Mouse (Mus musculus) T-helper 2 cell (primary cell): ENCODE data around the gene Ly6g6d.

Experiments
- in situ Hi-C: fragments of 300-600 bp; cut with MboI, MseI; formaldehyde crosslinking; loops from one replicate; pipeline ENCODE4 v1.15.1; 2025; ENCODE audit warnings: high pct_unique_total_duplicates

The Ly6g6d gene

DNA sequence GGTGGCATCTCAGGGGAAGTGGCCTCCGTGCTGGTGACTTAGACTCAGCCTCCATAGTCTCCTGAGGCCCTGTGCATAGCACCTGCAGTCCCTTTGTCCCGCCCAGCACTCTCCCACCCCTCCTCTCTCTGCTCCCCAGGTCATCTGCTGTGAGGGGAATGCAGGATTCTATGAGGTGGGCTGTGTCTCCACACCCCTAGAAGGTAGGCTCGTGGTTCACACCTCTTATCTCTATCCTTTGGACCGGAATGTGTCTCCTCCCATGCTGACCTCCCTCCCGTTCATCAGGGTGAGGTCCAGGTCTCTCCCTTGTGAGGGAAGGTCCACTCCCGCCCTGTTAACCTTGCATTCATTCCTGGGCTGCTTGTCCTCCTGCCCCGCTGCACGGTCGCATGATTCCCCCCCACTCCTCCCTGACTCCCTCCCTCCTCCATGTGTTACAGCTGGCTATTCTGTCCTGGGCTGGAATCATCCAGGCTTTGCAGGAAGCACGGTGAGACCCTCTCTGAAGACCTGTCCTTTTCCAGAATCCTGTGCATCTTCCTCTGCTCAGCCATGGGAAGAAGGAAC is 22.4 kb upstream of the Ly6g6d start:
- in situ Hi-C loops, result loop anchor here (5.0 kb wide), 1 partner anchor 68 kb away; no protein-coding TSS in a partner anchor

DNA sequence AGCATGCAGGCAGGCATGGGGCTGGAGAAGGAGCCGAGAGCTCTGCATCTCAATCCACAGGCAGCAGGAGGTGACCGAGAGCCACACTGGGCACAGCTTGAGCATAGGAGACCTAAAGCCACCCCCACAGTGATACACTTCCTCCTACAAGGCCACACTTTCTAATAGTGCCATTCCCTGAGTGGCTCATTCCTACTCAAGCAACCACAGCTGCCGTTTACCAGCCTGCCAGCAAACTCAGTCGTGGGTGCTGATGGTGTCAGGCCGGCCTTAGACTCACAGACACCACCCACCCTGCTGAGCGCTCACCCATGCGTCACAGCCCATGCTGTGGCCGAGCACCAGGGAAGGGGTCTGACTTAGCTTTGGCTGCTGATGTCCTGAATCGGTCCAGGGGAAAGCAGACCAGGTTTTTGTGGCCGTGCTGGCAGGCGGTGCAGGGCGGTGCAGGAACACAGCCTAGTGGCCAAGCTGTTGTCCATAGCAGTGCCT is 19.3 kb upstream of the Ly6g6d start:
- in situ Hi-C loops, result no loop called here

DNA sequence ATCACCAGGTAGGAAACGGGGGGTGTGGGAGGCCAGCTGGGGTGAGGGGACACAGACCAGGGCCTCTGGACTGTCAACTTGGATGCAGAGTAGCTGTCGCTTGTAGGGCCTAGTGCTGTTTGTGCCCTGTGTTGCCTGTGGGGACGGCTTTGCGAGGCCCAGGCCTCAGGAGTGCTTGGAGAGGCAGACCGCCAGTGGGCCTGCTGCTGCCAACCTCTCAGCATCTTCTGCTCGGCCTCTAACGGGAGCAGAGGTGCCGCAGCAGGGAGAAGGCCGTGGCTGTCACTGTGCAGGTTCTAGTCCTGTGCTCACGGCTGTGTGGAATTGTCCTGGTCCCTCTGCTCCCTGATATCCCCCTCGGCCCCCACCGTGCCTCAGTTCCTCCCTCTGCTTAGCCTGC is 18.7 kb upstream of the Ly6g6d start:
- in situ Hi-C loops, result no loop called here

DNA sequence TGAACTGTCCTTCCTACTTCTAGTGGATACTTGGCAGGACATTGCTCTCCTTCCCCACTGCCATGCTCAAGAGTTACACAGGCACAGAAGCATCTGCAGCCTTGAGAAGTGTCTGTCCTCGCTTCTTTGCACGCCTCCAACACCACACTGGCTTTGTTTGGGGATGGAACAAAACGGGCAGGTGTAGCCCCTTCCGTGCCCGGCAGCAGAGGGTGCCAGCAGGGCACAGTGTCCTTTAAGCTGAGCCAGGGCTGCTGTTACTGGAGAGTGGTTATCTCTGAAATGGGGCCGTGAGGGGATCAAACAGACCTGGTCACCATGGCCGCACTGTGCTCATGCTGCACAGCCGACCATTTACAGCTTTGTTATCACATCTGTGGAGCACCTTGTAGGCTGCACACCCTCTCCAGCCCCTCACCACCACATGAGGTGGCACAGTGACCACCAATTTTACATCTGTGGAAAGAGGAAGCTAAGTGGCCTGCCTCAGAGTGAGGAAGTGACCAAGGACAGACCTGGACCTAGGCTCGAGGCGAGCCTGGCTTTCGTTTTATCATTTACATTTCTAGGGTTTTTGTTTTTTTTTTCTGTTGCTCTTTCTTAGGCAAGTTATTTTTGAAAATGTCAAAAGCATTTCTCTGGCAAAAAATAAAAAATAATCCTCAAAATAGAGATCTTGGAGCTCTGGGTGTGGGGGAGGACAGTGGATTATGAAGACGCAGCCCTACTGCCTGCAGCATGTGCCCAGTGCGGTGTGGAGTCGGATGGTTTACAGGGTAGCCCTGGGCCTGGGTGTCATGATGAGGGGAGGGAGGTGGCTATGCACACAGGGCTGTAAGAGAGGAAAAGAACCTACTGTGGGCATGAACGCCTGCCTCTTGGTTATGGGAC is 16.9 kb upstream of the Ly6g6d start:
- in situ Hi-C loops, result no loop called here

DNA sequence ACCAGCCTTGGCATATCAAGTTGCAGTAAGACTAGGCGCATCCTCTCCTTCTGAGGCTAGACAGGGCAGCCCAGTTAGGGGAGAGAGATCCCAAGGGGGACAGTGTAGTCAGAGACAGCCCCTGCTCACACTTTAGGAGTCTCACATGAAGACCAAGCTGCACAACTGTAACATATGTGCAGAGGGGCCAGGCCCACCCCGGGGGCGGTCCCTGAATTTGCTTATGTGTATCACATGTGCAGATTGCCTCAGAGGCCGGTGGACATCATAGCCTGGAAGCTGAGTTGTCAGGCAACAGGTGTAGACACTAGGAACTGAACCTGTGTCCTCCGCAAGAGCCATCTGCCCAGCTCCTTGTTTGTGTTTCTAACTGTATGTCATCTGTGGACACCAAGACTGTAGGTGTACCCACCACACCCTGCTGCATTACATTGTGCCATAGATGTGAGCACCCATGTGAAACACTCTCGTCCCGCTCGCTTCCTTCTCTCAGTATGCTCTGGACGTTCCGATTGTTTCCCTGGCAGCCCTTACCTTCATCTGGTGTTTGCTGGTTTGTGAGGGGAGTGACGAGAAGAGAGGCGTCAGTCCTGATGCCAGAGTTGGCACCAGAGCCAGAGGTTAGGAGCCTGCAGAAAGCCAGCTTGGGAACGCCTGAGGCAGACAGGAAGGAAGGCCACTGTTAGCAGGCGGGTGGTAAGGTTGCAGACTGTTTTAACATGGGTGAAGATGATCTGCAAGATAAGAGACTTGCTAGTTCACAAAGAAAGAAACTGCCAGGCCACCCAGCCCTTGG is 14.7 kb upstream of the Ly6g6d start:
- in situ Hi-C loops, result no loop called here

DNA sequence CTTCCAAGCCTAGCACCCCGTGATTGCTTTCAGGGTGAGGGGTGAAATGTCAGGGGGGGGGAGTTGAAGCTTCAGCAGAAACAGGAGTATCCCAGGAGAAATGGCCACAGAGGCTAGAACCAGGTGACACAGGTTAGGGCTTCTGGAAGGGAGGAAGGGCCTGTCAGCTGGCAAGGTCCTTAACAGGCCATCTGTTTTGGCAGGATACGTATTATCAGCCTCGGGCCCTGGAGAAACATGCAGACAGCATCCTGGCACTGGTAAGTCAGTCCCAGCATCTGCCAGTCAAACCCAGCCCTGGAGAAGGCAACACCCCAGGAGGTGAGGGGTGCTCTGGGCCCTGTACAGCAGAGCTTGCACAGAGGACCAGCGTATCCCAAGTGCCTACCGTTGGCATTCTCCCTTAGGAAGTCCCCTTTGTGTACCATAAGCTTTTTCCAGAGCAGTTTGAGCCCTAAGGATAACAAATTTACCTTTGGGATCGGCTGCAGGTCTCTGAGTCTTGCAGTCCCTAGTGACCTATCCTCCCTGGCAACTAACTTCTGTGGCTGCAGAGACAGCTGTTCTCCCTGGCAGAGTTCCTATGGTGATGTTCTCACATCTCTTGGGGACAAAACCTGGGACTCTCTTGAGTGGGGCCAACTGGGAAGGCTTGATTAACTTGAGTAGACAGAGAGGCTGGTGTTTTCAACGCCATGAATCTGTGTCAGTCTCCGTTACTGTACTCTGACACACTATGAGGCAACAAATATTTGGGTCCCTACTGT is 12.5 kb upstream of the Ly6g6d start:
- in situ Hi-C loops, result no loop called here

DNA sequence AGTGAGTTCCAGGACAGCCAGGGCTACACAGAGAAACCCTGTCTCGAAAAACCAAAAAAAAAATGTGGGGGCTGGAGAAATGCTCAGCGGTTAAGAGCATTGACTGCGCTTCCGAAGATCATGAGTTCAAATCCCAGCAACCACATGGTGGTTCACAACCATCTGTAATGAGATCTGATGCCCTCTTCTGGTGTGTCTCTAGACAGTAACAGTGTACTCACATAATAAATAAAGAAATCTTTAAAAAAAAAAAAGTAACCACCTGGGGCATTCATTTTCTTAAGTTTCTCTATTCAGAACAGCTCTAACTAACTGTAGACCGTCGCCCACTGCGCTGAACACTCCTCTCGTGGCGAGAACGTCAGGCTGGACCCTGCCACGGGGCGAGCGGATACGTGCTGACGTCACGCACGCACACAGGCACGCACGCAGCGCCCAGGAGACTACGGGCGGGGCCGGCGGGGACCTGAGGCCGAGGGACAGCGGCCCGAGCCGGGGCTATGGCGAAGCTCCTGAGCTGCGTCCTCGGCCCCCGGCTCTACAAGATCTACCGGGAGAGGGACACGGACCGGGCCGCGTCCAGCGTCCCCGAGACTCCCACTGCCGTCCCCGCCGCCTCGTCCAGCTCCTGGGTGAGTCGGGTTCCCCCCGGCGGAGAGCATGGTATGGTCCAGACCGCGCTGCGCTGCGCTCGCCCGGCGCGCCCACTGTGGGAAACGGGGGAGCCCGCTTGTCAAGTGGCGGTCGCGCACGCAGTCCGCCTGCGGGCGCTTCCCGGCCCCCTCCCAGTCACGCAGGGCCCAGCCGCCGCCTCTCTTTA is 11.2 kb upstream of the Ly6g6d start, which contains the start of gene Abhd16a:
Abhd16a (plus strand) TSS at position 439 of the 820 bp plus-strand sequence.
- in situ Hi-C loops, result no loop called here

DNA sequence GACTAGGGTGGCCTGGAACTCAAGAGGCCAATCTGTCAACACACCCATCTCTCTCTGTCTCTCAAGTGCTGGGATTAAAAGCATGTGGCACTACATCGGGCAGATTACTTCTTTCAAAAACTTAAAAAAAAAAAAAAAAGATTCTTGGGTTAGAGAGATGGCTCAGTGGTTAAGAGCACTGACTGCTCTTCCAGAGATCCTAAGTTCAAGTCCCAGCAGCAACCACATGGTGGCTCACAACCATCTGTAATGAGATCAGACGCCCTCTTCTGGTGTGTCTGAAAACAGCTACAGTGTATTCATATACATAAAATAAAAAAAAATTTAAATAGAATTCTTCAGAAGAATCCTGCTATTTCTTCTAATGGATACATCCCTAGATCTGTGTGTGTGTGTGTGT is 10.3 kb upstream of the Ly6g6d start:
- in situ Hi-C loops, result no loop called here

DNA sequence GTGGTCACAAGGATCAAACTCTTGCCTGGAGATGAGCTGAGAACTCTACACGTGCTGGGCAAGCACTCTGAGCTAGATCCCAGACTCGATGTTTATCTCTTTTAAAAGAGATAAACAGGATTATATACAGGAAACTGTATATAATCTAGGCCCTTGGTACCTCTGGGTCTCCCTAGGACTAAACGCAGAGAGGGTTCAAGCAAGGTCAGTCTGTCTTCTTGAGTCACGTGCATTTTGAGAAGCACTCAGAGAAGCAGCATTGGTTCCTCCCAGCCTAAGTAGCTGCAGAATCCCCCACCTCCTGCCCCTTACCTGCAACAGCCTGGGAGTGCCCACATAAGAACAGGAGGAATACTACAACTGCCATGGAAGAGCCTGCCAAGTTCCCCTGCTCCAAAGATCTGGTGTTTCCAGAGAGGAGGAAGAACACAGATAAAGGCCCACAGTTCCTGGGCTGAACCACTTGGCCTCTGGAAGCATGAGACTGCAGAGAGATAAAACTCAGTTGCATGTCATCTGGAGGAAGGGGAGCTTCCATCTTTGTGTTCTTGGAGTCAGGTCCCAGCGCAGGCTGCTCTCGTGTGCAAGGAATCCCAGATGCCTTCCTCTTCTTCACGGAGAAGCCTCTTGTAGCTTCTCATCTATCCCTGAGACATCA is 7.5 kb upstream of the Ly6g6d start, which contains the start of gene Ly6g6f:
Ly6g6f (minus strand) TSS at position 403 of the 658 bp plus-strand sequence.
- in situ Hi-C loops, result no loop called here

DNA sequence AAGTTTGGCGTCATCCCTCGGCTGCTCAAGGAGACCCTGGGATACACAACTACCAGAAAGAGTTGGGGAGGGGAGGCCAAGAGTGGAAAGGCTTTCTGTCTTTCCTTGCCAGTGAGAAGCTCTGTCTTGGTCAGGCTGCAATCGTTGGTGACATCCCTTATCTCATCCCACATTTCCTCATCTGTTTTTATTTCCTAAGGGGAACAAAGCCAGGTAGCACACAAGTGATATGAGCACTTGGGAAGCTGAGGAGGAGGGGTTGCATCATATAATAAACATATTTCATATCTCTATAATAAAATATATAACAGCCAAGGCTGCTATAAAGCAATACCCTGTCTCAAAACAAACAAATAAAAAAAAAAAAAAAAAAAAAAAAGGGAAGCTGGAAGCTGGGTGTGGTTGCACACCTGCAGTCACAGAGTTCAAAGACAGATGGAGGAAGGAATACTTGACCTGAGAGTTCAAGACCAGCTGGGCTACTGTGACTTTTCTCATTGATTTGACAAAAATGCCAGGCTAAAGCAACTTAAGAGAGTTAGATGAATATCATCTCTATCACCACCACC is 6.1 kb upstream of the Ly6g6d start:
- in situ Hi-C loops, result no loop called here

DNA sequence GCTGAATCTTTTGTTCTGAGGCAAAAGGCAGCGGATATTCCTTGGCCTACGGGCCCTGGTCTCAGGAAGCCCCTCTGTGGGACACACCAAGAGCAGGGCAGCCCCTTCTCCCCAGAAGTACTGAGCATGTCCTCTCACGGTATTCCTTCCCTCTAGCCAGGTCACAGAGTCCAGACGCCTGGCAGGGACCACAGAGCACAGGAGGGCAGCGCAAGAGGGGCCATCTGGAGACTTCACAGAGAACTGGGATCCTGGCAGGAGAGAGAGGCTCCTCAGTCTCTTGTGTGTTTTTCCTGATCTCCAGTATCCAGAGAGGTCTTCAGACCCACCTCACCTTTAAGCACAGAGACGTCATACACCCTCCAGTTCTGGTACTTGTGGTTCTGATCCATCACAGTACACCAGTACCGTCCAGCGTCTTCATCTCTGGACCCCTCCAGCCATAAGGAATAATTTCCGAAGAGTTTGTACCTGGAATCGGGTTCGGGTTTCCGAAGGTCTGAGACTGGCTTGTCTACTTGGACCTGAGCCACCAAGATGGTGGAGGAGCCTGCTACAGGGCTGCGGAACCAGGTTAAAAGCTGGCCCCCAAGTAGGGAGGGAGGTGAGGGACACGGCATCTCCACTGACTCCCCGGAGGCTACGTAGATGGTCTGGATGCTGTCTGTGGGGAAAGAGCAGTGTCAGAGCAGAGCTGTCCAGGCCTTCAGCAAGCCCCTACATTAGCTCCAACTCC is 5.1 kb upstream of the Ly6g6d start:
- in situ Hi-C loops, result no loop called here

DNA sequence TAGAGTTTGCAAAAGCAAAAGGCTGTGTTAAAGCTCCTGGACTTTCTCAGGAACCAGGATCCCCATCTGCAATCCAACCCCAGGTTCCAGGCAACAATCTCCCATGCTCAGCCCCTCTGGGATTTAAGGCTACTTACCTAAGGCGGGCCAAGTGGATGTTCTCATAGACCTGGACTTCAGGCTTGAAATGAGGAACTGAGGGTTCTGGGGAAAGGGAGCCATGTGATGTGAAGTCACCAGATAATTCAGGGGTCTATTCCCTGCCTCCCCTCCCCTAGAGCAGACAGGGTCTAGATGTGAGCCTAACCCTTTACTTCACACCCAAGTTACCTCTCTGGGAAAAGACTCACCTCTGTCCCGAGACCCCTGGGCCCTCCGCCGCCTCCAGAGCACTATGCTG is 2.8 kb upstream of the Ly6g6d start:
- in situ Hi-C loops, result no loop called here

DNA sequence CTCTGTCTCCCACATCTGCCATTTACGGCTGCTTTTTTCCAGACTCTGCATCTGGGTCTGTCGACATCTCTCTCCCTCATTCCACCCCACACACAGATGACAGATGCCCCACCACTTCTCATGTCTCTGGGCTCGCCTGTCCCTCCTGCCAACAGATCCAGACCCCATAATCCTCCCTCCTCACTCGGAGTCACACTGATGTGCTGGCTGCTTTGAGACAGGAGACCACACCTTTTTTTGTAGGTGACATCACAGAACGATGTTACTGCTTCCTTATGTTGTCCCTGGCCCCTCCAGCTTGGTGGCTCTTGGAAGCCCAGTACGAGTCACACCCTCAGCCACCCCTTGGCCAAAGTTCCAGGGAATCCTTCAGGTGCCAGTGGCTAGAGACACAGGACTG is 2.4 kb upstream of the Ly6g6d start:
- in situ Hi-C loops, result no loop called here

DNA sequence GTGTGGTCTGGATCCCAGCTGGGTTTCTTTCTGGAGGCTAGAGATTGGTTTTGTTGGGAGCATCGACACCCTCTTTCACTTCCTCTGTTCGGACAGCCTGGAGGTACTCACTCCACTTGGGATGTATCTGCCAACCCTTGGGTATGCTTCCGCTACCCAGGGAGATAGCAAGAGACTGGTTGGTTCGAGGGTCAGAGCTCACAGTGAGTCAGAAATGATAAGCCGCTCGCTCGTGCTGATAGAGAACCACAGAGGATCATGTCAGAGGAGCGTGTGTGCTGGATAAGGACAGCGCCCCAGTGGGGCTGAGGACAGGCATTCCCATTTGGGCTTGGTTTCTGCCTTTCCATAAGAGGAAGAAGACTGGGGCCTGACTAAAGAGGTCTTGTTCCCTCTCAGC is 1.9 kb upstream of the Ly6g6d start:
- in situ Hi-C loops, result no loop called here

DNA sequence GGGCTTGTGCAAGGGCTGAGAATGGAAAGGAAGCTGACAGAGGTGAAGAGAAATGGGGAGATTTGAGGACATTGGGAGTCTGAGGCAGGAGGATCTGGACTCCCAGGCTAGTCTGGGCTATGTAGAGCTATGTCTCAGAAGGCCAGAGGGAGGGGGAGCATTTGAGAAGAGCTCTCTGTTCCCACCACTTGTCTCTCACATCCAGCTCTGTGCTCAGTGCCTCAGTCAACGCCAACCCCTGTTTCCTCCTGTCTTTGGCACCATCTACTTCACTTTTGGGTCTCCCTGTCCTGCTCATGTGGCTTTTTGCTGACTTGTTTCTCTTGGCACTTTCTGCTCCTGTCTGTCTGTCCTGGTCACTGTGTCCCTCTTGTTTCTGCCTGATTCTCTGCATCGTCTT is 580 bp downstream of the Ly6g6d start:
- in situ Hi-C loops, result no loop called here

DNA sequence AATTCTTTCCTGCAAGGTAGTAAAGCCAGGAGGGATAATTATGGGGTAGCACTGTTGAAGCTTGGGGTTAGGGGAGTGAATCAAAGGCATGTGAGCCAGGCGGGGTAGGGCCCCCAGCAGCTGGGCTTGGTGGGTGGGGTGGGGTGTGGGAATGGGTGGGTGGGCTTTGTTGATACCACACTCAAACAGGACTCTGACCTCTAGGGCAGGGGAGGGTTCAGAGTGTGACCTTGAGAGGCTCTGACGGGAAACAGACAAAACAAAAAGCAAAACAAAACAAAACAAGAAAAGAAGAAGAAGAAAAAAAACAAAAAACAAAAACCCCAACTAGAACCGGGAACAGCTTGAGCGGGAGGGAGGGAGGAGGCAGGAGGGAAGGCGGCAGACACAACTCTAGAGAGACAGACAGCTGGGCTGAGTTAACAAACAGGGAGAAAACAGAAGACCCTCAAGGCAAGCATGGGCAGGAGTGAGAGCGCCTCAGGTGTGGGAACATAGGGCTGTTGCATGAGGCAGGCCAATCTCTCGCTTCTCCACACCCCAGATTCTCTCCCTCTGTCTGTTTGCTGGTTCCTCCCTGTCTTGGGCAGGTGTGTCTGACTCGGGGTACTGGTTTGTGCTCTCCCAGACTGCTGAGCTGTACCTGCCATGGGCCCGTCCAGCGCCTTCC is 1.2 kb downstream of the Ly6g6d start, which contains the start of gene Ly6g6e:
Ly6g6e (plus strand) TSS at position 396 of the 670 bp plus-strand sequence.
- in situ Hi-C loops, result no loop called here

DNA sequence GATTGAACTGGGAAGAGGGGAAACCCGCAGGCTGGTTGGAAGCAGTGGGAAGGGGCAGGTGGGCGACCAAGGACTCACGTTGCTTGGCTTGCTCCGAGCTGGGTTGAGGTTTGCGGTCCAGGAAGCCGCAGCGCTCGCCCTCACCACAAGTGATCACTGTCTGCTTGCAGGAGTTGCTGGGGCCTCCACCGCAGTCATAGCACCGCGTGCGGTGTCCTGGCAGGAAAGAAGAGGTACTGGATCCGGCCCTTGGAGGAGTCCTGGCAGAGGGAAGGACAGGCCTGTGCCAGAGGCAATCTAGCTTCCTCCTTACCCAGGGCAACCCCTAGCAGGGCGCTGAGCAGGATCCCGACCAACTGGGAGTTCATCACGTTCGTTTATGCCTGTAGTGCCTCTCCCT is 3.8 kb downstream of the Ly6g6d start:
- in situ Hi-C loops, result no loop called here

DNA sequence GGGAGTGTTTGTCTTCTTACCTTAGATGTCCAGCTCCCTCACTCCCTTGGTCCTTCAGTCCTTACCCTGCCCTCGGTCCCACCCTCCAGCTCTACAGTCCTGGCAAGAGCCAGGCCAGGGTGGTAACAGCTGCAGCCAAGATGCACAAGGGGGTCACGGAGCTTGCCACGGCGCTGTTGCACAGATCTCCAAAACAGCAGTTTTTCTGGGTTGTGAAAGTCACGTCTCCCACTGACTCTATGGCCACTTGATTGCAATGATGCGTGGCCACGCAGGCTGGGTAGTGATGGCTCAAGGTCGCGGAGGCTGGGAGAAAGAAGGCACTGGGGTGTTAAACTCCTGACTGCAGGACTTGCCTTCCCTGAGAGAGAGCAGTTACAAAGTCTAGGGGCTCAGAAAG is 6.4 kb downstream of the Ly6g6d start:
- in situ Hi-C loops, result no loop called here
